Mouse (Mus musculus) stomach, embryonic 15.5 days (tissue): ENCODE data around the gene Olfr1337. TPM values are rescaled to one million over a fixed set of nuclear protein-coding genes. Genes with fewer than 3 reads are reported as not detected.
"Not testable (repeated sequence)": the region's sequence is repeated elsewhere in the genome, so short reads cannot be mapped to it uniquely, and the experiment has no call there.

Experiments
- ATAC-seq: fragments of 200-750 bp; cut with Nextera tagmentation; 2 replicates; pipeline ENCODE4 v1.8.0; 2017; ENCODE audit warnings: low read depth, moderate number of reproducible peaks, moderate TSS enrichment; ENCODE audit not compliant: insufficient read depth, low FRiP score
- H3K27ac ChIP-seq: fragments of 300-500 bp; sonication (generic); 2 replicates; pipeline ENCODE4 v1.5.1; 2015; ENCODE audit warnings: mild to moderate bottlenecking, inconsistent platforms
- H3K27me3 ChIP-seq: fragments of 300-500 bp; sonication (generic); replicated peaks from 2 replicates; pipeline ENCODE4 v1.6.1; 2015; ENCODE audit warnings: inconsistent platforms
- H3K36me3 ChIP-seq: fragments of 300-500 bp; sonication (generic); 2 replicates; pipeline ENCODE4 v1.6.1; 2015; ENCODE audit warnings: inconsistent platforms
- H3K4me1 ChIP-seq: fragments of 300-500 bp; sonication (generic); 2 replicates; pipeline ENCODE4 v1.6.1; 2015; ENCODE audit warnings: inconsistent platforms
- H3K4me2 ChIP-seq: fragments of 300-500 bp; sonication (generic); 2 replicates; pipeline ENCODE4 v1.6.1; 2015; ENCODE audit warnings: mild to moderate bottlenecking, inconsistent platforms
- H3K4me3 ChIP-seq: fragments of 300-500 bp; sonication (generic); replicated peaks from 2 replicates; pipeline ENCODE4 v1.5.1; 2015; ENCODE audit warnings: inconsistent platforms
- H3K9ac ChIP-seq: fragments of 300-500 bp; sonication (generic); 2 replicates; pipeline ENCODE4 v1.6.1; 2015; ENCODE audit warnings: inconsistent platforms
- H3K9me3 ChIP-seq: fragments of 300-500 bp; sonication (generic); 2 replicates; pipeline ENCODE4 v1.6.1; 2016; ENCODE audit warnings: inconsistent platforms
- WGBS: fragments of 180-500 bp; shearing (Covaris S2); methylation state at CpG from one replicate; pipeline ENCODE4 v1.1.7; 2015; 5-methylcytosine and 5-hydroxymethylcytosine counted together
- polyA plus RNA-seq: library from polyadenylated mRNA; unstranded; fragments of >200 nt; fragmentation: Nextera tagmentation; extraction: Ambion mirVana; gene quantifications from 2 replicates; pipeline ENCODE4 v1.2.1, GENCODE M21; 2015

Gene Olfr1337
- not detected in 2 replicates for polyA plus RNA-seq

DNA sequence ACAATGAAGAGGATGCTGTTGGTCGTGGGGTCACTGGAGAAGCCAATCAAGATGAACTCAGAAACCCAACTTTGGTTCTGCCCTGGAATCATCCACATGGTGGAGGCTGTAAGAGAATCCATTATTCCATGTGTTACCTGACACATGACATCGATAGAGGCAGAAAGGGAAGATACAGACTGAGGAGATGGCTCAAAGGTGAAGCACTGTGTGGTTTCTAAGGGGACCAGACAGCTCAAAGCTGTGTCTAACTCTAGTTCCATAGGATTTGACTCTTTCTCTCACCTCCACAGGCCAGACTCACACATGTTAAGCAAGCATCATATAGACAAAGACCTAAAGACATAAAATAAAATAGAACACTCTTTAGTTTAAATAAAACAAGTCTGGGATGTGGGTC lies at the start of gene Olfr1337:
TSS of gene Olfr1337 (minus strand) at position 101 of the 400 bp plus-strand sequence.
- Histone ChIP-seq H3K27me3 (no peaks in the 10 kb centered on the region), H3K4me3 (no peak within 1 kb of the TSS), H3K9ac (no peak within 1 kb of the TSS), H3K9me3 (no peaks in the 10 kb centered on the region), H3K27ac (no peak within 1 kb of the TSS), H3K4me2 (no peak within 1 kb of the TSS), H3K36me3 (no peaks in the 10 kb centered on the region), H3K4me1 (no peaks in the 10 kb centered on the region)
- no peak for ATAC-seq
- WGBS, result 77% methylated on average over 2 of the region's 2 CpGs

DNA sequence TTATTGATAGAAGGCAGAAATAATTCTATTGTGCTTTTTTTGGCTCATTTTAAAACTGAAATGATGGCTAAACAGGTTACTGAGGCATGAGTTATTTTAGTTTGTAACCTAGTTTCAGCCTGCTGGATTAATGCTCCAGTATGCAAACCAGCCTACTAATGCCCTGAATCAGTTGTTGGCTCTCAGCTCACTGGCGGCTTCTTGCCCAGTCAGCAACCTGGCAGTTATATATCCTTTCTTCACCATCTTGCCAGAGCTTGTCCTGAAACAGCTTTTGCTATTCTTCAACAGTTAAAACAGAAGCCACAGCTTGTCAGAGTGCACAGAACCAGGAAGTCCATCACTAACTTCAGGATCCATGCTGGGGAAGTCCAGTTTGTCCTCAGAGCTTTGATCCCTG lies 36.5 kb upstream of the Olfr1337 start:
- Histone ChIP-seq H3K4me2 (no peak overlapping the region), H3K4me1 (no peaks in the 10 kb centered on the region), H3K36me3 (no peaks in the 10 kb centered on the region), H3K4me3 (no peak overlapping the region), H3K9me3 (no peaks in the 10 kb centered on the region), H3K27ac (no peak overlapping the region), H3K9ac (no peak overlapping the region), H3K27me3 (no peaks in the 10 kb centered on the region)
- WGBS, result 88% methylated on average over 1 of the region's 1 CpGs
- ATAC-seq, result no peak

DNA sequence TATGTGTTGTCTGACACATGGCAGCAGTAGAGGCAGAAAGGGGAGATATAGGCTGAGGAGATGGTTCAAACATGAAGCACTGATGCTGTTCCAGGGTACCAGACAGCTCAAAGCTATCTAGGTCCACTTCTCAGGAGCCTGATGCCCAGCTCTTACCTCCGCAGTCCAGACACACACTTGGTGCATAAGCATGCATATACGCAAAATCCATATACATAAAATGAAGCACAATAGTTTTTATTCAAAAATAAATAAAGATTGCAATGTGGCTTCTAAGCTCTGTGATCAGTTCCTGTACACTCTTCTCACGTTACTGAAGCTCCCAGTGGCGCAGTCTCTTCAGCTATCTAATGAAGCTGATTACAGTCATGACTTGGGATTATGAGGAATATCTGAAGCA lies 27.5 kb upstream of the Olfr1337 start, which contains the start of gene Olfr1335:
TSS of gene Olfr1335 (minus strand) at position 101 of the 400 bp plus-strand sequence.
- no peak for ATAC-seq
- H3K9me3 ChIP-seq, result no peaks in the 10 kb centered on the region
- no peak within 1 kb of the TSS for H3K4me3 ChIP-seq
- H3K9ac ChIP-seq, result no peak within 1 kb of the TSS
- H3K4me2 ChIP-seq, result no peak within 1 kb of the TSS
- H3K27ac ChIP-seq, result no peak within 1 kb of the TSS
- H3K36me3 ChIP-seq, result no peaks in the 10 kb centered on the region
- no peaks in the 10 kb centered on the region for H3K4me1 ChIP-seq
- 86% methylated on average over 4 of the region's 4 CpGs for WGBS
- no peaks in the 10 kb centered on the region for H3K27me3 ChIP-seq

DNA sequence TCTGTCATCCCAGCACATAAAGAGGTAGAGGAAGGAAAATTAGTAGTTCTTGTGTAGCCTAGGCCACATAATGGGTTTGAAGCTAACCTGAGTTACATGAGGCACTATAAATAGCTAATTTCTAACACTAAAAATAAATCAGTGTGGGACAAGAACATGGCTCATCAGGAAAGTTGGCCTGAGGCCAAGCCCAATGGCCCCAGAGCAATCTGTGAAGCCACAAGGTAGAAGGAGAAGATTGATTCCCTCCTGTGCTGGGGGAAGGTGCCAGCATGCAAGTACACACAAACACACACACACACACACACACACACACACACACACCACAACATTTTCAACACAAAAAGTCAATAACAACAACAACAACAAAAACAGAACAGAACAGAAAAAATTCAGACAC lies 10.4 kb upstream of the Olfr1337 start:
- not testable (repeated sequence) for H3K27ac ChIP-seq, ATAC-seq, H3K4me2 ChIP-seq, H3K9me3 ChIP-seq, H3K9ac ChIP-seq, H3K4me1 ChIP-seq, H3K36me3 ChIP-seq, H3K4me3 ChIP-seq, H3K27me3 ChIP-seq

DNA sequence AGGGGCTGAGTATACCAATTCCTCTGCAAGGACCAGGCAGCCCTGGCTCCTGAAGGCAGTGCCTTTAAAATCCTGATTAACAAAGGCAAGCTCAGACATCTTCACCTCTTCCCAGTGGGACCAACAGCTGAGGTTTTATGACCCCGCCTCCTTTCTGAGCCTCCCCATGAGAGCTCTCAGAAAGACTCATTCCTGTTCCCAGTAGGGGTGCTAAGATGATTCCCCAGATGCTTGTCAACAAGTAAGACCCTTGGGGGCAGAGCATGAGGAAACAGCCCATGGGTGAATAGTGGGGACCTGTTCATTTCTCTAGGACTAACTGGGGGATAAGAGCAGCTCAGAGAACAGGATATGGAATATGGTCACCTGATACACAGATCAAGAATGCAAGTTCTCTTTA lies 23.7 kb downstream of the Olfr1337 start, which contains the start of gene Olfr1338:
TSS of gene Olfr1338 (minus strand) at position 101 of the 400 bp plus-strand sequence.
- Histone ChIP-seq H3K27ac (no peak within 1 kb of the TSS), H3K9ac (no peak within 1 kb of the TSS), H3K4me3 (no peak within 1 kb of the TSS), H3K4me1 (no peaks in the 10 kb centered on the region), H3K9me3 (no peaks in the 10 kb centered on the region), H3K36me3 (no peaks in the 10 kb centered on the region), H3K27me3 (no peaks in the 10 kb centered on the region), H3K4me2 (no peak within 1 kb of the TSS)
- 79% methylated on average over 1 of the region's 1 CpGs for WGBS
- no peak for ATAC-seq

DNA sequence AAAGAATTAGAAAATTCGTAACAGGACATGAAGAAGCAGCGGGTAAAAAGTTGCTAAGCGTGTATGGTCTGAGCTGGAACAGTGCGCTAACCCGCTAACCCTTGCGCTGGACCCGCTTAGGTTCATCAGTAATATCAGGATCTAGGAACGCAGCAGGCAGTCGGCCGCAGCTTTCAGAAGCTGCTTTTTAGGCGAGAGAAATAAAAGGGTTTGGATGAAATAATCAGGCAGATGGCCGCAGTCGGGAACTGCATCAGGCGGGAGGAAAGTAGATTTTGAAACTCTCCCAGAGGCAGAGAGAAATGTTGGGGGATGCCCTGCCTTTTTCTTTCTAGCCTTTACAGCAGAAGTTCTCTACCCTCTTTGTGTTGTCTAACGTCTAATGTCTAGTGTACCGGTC lies 40.5 kb downstream of the Olfr1337 start:
- Histone ChIP-seq H3K9me3 (no peaks in the 10 kb centered on the region), H3K9ac (no peak overlapping the region), H3K4me1 (no peaks in the 10 kb centered on the region), H3K27ac (no peak overlapping the region), H3K4me3 (no peak overlapping the region), H3K36me3 (no peaks in the 10 kb centered on the region), H3K4me2 (no peak overlapping the region), H3K27me3 (peaks cover 8% of the 10 kb centered on the region)
- 12% methylated on average over 16 of the region's 16 CpGs for whole genome bisulfite sequencing
- no peak for ATAC-seq

DNA sequence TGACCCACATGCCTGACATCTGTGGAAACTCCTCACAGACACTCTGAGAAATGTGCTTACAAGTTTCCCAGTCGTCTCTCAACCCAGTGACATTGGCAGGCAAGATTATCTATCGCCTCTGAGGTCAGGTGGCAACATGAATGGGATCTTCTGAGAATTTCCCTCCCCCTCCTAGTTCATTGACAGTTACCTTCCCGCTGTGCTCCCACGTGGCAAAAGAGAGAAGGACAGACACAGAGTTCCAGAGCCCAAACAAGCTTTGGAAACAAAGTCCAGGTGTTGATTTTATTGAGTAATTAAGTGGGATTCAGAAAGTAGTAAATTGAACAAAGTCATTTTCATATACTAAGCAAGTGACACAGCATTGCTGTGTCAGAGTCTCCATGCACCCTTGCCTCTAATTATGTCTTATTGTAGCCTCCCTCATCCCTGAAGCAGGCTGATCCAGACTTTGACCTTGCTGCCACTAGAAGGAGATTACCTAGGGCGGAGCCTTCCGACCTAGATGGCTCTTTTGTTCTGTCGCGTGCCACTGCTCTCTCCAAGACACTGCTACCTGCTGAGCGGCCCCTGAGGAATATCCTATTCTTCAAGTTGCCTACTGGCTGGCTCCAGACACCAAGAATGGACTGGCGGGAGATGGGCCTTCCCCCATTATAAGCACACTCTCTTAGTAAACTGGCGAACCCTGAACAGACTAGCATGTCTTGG lies 41.2 kb downstream of the Olfr1337 start:
- ATAC-seq, result no peak
- Histone ChIP-seq H3K4me1 (no peaks in the 10 kb centered on the region), H3K27ac (no peak overlapping the region), H3K36me3 (no peaks in the 10 kb centered on the region), H3K4me3 (no peak overlapping the region), H3K9ac (no peak overlapping the region), H3K27me3 (peaks cover 8% of the 10 kb centered on the region), H3K4me2 (no peak overlapping the region), H3K9me3 (no peaks in the 10 kb centered on the region)
- 7% methylated on average over 11 of the region's 11 CpGs for WGBS

DNA sequence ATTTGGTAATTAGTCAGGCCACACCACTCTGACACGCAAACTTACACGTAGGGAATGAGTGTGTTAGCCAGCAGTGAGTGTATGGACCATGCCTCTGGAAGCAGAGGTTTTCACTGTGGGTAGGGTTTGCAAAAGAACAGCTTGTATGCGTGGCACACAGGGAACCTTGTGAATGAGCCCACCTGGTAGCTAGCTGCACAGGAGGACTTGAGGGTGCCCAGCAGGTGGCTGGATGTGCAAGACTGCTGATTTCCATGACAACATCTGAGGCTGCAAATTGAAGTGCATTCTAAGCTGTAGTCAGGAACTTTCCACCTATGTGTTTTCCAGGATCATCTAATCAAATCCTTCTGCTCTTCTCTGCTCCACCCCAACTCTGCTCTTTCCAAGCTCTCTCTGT lies 42.8 kb downstream of the Olfr1337 start:
- no peak overlapping the region for H3K27ac ChIP-seq
- no peak overlapping the region for H3K4me3 ChIP-seq
- no peaks in the 10 kb centered on the region for H3K9me3 ChIP-seq
- no peak overlapping the region for H3K9ac ChIP-seq
- H3K4me1 ChIP-seq, result no peaks in the 10 kb centered on the region
- ATAC-seq, result no peak
- no peaks in the 10 kb centered on the region for H3K36me3 ChIP-seq
- peaks cover 8% of the 10 kb centered on the region for H3K27me3 ChIP-seq
- no peak overlapping the region for H3K4me2 ChIP-seq
- 59% methylated on average over 3 of the region's 3 CpGs for WGBS

DNA sequence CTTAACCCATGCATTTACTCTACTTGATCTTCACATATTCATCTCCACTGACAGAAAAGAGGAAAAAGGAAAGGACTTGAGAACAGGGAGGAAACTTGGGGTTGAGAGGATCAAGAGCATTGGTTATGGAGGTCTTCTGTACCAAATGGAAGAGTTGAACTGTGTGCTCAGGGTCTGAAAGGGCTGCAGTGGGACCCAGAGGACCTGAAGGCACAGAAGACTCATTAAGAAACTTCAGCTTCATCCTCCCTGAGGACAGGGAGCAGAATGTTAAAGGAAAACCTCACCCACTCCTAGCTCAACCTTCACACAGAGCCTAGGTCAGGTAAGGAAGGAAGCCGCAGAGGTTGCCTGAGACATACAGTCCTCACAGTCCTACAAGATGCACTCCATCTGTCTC lies 50.5 kb downstream of the Olfr1337 start, which contains the start of gene Olfr1339:
TSS of gene Olfr1339 (plus strand) at position 301 of the 400 bp plus-strand sequence.
- Histone ChIP-seq H3K9me3 (no peaks in the 10 kb centered on the region), H3K27me3 (no peaks in the 10 kb centered on the region), H3K4me2 (no peak within 1 kb of the TSS), H3K27ac (no peak within 1 kb of the TSS), H3K4me1 (no peaks in the 10 kb centered on the region), H3K9ac (no peak within 1 kb of the TSS), H3K36me3 (no peaks in the 10 kb centered on the region), H3K4me3 (no peak within 1 kb of the TSS)
- ATAC-seq, result no peak
- WGBS, result 100% methylated on average over 1 of the region's 1 CpGs

Other genes starting within 250 kb of the Olfr1337 start
- 8.7 and 10.1 TPM in 2 replicates for gene Tmem125, start 238.5 kb downstream of the Olfr1337 start, polyA plus RNA-seq
- gene Cfap57, start 161.8 kb downstream of the Olfr1337 start, polyA plus RNA-seq, result 0.06 and 0.33 TPM in 2 replicates
- 129 and 151 TPM in 2 replicates for gene Ebna1bp2, start 161.8 kb downstream of the Olfr1337 start, polyA plus RNA-seq
- not detected in 2 replicates for gene Olfr62, start 123.6 kb downstream of the Olfr1337 start, polyA plus RNA-seq
- gene Olfr1342, start 89.8 kb downstream of the Olfr1337 start, polyA plus RNA-seq, result not detected in 2 replicates
- not detected in 2 replicates for gene Olfr1341, start 79.1 kb downstream of the Olfr1337 start, polyA plus RNA-seq
- not detected in 2 replicates for gene Olfr1340, start 62.4 kb downstream of the Olfr1337 start, polyA plus RNA-seq
- not detected in 2 replicates for gene Olfr1339, start 50.4 kb downstream of the Olfr1337 start, polyA plus RNA-seq
- not detected in 2 replicates for gene Olfr1338, start 23.8 kb downstream of the Olfr1337 start, polyA plus RNA-seq
- gene Olfr1335, start 27.4 kb upstream of the Olfr1337 start, polyA plus RNA-seq, result not detected in 2 replicates
- gene Olfr1333, start 53.7 kb upstream of the Olfr1337 start, polyA plus RNA-seq, result not detected in 2 replicates
- not detected in 2 replicates for gene Olfr1331, start 82.1 kb upstream of the Olfr1337 start, polyA plus RNA-seq
- gene Olfr1330, start 106.0 kb upstream of the Olfr1337 start, polyA plus RNA-seq, result not detected in 2 replicates
- gene Olfr1329, start 134.9 kb upstream of the Olfr1337 start, polyA plus RNA-seq, result not detected in 2 replicates
- not detected in 2 replicates for gene Olfr1328, start 156.0 kb upstream of the Olfr1337 start, polyA plus RNA-seq
- not detected in 2 replicates for gene Lao1, start 179.0 kb upstream of the Olfr1337 start, polyA plus RNA-seq